Comparison of ENCODE assay signal across 7 mouse cellular contexts in the genomic region with DNA sequence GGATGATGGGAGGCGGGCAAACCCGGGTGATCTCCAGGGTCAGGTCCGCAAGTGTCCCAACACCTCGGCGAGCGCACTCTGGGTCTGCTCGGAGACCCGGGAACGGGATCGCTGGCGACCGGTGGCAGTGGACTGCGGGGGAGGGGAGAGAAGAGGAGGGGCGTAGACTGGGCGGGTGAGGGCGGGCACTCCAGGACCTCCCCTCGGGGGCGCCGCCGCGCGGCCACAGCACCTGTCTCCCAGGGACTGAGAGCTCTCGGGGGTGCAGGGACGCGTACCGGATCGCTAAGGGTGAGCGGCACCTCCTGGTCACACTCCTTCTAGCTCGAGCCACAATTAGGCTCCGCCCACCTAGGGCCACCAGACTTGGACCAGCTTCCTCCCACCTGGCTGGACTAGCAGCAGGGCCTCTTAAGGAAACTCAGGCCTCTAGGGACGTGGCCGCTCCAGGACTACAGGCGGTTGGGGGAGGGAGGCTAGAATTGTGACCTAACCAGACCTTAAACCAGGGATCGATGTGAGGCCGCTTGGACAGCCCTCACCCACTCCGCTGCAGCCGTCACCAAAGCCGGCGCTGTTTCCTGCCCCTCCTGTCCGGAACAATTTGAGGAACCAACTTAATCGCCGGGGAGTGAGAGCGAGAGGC. TPM values are rescaled to one million over a fixed set of nuclear protein-coding genes. Genes with fewer than 3 reads are reported as not detected.
DNase-seq lines count a peak whose midpoint lies in the region; ATAC-seq and TF ChIP-seq lines count a peak whose summit lies in the region.

Cmtm8 (minus strand) TSS at position 140 of the 646 bp plus-strand sequence.

- ATAC-seq in granulocyte monocyte progenitor cell, adult 5-6 weeks (replicated peaks; ENCODE audit: poor library complexity, severe bottlenecking): peak; percentile 88
- ATAC-seq in intestine, embryonic 16.5 days: peak; percentile 95
- peak; percentile 64 for ATAC-seq in limb, embryonic 15.5 days (ENCODE audit: insufficient number of reproducible peaks, low FRiP score, low TSS enrichment, low read depth)
- peak; percentile 77 for ATAC-seq in midbrain, embryonic 15.5 days (replicated peaks)

- H3K9ac ChIP-seq in intestine, embryonic 16.5 days (ENCODE audit: low read depth, low read length): peak within 1 kb of the TSS; percentile 79
- peak within 1 kb of the TSS; percentile 52 for H3K9ac ChIP-seq in limb, embryonic 15.5 days
- H3K9ac ChIP-seq in midbrain, embryonic 15.5 days: peak within 1 kb of the TSS; percentile 36

- H3K27ac ChIP-seq in intestine, embryonic 16.5 days (ENCODE audit: low read length): peak within 1 kb of the TSS; percentile 75
- 0 out of 2 replicates have a peak within 1 kb of the TSS, but pooled peaks have one; percentile 17 for H3K27ac ChIP-seq in limb, embryonic 15.5 days
- no peak within 1 kb of the TSS for H3K27ac ChIP-seq in midbrain, embryonic 15.5 days
- H3K27ac ChIP-seq in spleen, adult 2 months (ENCODE audit: insufficient read depth, low read length): no peak within 1 kb of the TSS

- no peak for TF ChIP-seq CTCF in spleen, adult 2 months (IDR thresholded peaks at IDR 0.05; ENCODE audit: extremely low read depth, insufficient read depth, insufficient read length, insufficient replicate concordance)

- H3K4me2 ChIP-seq in intestine, embryonic 16.5 days (ENCODE audit: low read depth, low read length): peak within 1 kb of the TSS; percentile 95
- peak within 1 kb of the TSS; percentile 98 for H3K4me2 ChIP-seq in limb, embryonic 15.5 days
- H3K4me2 ChIP-seq in midbrain, embryonic 15.5 days: peak within 1 kb of the TSS; percentile 99

- H3K4me3 ChIP-seq in intestine, embryonic 16.5 days (ENCODE audit: low read length): peak within 1 kb of the TSS; percentile 72
- peak within 1 kb of the TSS; percentile 66 for H3K4me3 ChIP-seq in limb, embryonic 15.5 days
- peak within 1 kb of the TSS; percentile 60 for H3K4me3 ChIP-seq in midbrain, embryonic 15.5 days
- peak within 1 kb of the TSS; percentile 63 for H3K4me3 ChIP-seq in spleen, adult 2 months (ENCODE audit: extremely low read depth, insufficient read depth, insufficient read length)

- no peaks in the 10 kb centered on the region for H3K27me3 ChIP-seq in intestine, embryonic 16.5 days (replicated peaks; ENCODE audit: control insufficient read depth, insufficient read depth, low read length)
- H3K27me3 ChIP-seq in limb, embryonic 15.5 days: peaks cover 4% of the 10 kb centered on the region; the same call in 1 of the 2 replicates
- H3K27me3 ChIP-seq in midbrain, embryonic 15.5 days (replicated peaks): peaks cover 34% of the 10 kb centered on the region
- no peaks in the 10 kb centered on the region for H3K27me3 ChIP-seq in spleen, adult 2 months (ENCODE audit: control insufficient read depth, insufficient read depth, low read length)

- TF ChIP-seq POLR2A in spleen, adult 2 months (IDR thresholded peaks at IDR 0.05; ENCODE audit: low read depth, low read length): no peak

- WGBS in intestine, embryonic 16.5 days: under 1% methylated on average over 37 of the region's 43 CpGs
- WGBS in limb, embryonic 15.5 days: under 1% methylated on average over 40 of the region's 43 CpGs
- under 1% methylated on average over 42 of the region's 43 CpGs for WGBS in midbrain, embryonic 15.5 days
- WGBS in spleen, adult 2 months: 1% methylated on average over 34 of the region's 43 CpGs

- H3K4me1 ChIP-seq in intestine, embryonic 16.5 days (ENCODE audit: control insufficient read depth, insufficient read depth, low read length): peaks cover 10% of the 10 kb centered on the region
- H3K4me1 ChIP-seq in limb, embryonic 15.5 days: peaks cover 17% of the 10 kb centered on the region
- peaks cover 16% of the 10 kb centered on the region for H3K4me1 ChIP-seq in midbrain, embryonic 15.5 days
- H3K4me1 ChIP-seq in spleen, adult 2 months (ENCODE audit: control insufficient read depth, insufficient read depth, insufficient read length): peaks cover 2% of the 10 kb centered on the region; the same call in 1 of the 2 replicates

- H3K9me3 ChIP-seq in intestine, embryonic 16.5 days (ENCODE audit: control insufficient read depth, low read length): no peaks in the 10 kb centered on the region
- H3K9me3 ChIP-seq in limb, embryonic 15.5 days: no peaks in the 10 kb centered on the region
- no peaks in the 10 kb centered on the region for H3K9me3 ChIP-seq in midbrain, embryonic 15.5 days

- H3K36me3 ChIP-seq in intestine, embryonic 16.5 days (ENCODE audit: control insufficient read depth, insufficient read depth, low read length): no peaks in the 10 kb centered on the region
- H3K36me3 ChIP-seq in limb, embryonic 15.5 days: no peaks in the 10 kb centered on the region
- no peaks in the 10 kb centered on the region for H3K36me3 ChIP-seq in midbrain, embryonic 15.5 days (replicated peaks)
- no peaks in the 10 kb centered on the region for H3K36me3 ChIP-seq in spleen, adult 2 months (ENCODE audit: control insufficient read depth, insufficient read depth, low read length)

- DNase-seq in adrenal gland, postnatal 10 days: peak; percentile 74
- peak; percentile 77 for DNase-seq in embryo, embryonic 10.5 days (ENCODE audit: low spot score)
- DNase-seq in spleen, adult 2 months (ENCODE audit: low read depth in 1 of 2, low spot score in 2 of 2): peak; percentile 27 to 54

RNA-seq across cellular contexts. Expression of gene Cmtm8, which starts in this region (rescaled TPM):
- 10 to 100 TPM; 12.6 to 17.3 TPM for total RNA-seq in adrenal gland, postnatal 10 days (2021)
- total RNA-seq in granulocyte monocyte progenitor cell, adult 5-6 weeks (2014; fragmentation: Nextera tagmentation): 3.2 and 3.9 TPM in 2 replicates
- total RNA-seq in granulocyte monocyte progenitor cell, adult 5-6 weeks (2017): 2.4 and 2.9 TPM in 2 replicates
- polyA plus RNA-seq in intestine, embryonic 16.5 days (2015; fragmentation: Nextera tagmentation; extraction: Ambion mirVana): 80.2 and 87.3 TPM in 2 replicates
- polyA plus RNA-seq in limb, embryonic 15.5 days (2015; fragmentation: Nextera tagmentation; extraction: Ambion mirVana): 20.6 and 21.8 TPM in 2 replicates
- polyA plus RNA-seq in midbrain, embryonic 15.5 days (2015; fragmentation: Nextera tagmentation; extraction: Ambion mirVana): 7.3 and 7.5 TPM in 2 replicates
- polyA plus RNA-seq in spleen, adult 2 months (2012; rRNA removed): 5.8 and 7.9 TPM in 2 replicates

Comparison
In these comparisons a context has a peak if more than half of its experiments do, and no peak if none do; other contexts are left out.
1. H3K27ac ChIP-seq: peak in intestine, embryonic 16.5 days (single experiment) and limb, embryonic 15.5 days (single experiment); none in midbrain, embryonic 15.5 days (single experiment) and spleen, adult 2 months (single experiment).
2. Peak in every context shown above with its lines, with median percentiles within 50 percentile points of each other: DNase-seq, ATAC-seq, H3K4me2 ChIP-seq, H3K4me3 ChIP-seq and H3K9ac ChIP-seq.